Mouse (Mus musculus): ENCODE measurements around the gene Dhrs3.

The Dhrs3 gene

DNA sequence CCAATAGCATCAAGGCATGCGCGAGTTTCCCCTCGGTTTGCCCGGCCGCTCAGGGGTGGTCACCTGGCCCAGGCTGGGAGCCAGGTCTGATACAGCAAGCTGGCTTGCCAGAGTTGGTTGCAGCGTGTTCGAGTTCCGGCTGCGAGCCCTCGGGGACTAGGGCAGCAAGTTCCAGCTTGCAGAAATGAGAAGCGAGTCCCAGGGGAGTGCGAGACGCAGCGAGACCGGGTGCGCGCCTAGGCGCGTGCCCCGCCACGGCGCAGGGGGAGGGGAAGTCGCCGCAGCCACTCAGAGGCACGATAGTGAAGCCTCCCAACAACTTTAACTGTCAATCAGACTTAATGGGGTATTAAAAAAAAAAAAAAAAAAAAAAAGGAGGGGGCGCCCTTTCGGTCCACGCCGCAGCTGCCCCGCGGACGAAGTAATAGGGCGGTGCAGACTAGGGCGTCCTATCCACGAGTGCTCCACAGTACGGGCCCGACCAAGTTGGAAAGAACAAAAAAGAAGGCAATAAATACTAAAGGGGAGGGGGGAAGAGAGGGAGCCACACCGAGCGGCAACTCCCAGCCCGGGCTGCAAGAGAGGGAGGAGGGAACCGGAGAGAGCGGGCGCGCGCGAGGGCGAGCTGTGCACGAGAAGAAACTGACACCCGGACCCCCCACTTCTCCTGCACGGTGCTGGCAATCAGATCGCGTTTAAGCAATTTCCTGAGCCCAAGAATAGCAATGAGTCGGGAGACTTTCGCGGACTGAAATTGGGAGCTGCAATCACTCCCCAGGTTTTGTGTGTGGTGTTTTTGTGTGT, at the start of gene Dhrs3:
Gene Dhrs3, plus strand, starts transcription at position 695 of the 804 bp plus-strand sequence.
- peak; percentile 96 for DNase-seq (ENCODE audit: low read depth)

DNA sequence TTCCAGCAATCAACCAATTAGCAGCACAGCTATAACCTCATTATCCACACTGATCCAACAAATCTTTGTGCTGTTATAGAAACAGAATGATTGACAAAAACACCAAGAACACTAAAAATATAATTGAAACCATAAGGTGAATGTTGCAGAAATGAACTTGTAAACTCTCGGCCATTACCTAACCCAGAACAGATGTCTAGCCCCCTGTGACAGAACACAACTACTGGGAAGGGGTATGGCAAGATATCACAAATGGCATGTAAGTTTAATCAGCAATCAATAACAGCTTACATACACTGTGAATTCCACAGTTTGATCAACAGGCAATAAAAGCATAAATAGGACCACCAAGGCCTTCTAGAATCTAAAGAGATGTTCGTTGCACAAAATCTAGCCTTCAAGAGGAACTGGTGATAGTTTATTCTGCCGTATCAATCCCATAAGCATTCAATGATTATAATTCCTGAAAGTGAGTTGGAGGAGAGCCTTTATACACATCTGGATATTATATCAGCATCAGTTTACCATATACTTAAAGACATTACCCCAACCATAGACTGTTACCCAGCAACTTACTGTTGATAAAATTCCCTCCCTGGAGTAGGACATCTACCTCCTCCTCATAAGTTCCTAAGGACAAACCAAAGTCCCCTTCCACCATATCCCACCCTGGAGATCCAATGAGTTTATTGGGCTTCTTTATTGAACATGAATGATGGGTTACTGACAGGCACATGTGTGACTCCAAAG, 30.7 kb upstream of the Dhrs3 start:
- no peak for DNase-seq (ENCODE audit: low read depth)

DNA sequence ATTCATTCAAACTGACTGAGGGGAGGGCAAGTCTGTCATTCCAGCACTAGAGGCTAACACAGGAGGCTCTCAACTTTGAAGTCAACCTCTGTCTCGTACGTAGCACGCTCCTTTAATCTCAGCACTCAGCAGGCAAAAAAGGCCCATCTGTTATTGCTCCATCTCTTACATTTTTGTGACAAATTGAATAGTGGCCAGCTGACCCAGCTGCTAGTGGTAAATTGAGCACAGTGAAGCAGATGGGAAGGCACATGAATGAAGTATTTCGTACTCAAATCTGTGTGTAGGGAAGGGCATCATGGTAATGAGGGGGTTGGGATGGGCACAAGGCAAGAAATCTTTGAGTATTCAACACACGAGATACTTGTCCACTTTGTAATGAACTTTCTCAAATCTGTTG, 24.7 kb upstream of the Dhrs3 start:
- no peak for DNase-seq (ENCODE audit: low read depth)

DNA sequence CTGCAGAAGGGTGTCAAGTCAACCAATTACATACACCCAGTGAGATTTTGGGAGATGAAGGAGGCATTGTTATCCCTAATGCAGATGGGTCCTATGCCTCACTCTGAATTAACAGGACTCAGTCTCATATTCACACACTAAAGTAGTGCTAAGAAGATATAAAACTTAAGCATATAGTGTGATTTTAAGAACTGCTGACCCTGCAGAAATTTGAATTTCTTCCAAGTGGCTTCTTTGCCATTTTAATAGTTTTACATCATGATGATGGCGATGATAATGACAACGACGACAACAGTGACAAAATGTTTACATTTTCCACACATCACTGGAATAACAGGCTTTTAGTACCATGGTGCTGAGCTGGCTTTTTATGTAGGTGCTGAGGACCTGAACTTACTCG, 24.0 kb upstream of the Dhrs3 start:
- DNase-seq (ENCODE audit: low read depth) = no peak

DNA sequence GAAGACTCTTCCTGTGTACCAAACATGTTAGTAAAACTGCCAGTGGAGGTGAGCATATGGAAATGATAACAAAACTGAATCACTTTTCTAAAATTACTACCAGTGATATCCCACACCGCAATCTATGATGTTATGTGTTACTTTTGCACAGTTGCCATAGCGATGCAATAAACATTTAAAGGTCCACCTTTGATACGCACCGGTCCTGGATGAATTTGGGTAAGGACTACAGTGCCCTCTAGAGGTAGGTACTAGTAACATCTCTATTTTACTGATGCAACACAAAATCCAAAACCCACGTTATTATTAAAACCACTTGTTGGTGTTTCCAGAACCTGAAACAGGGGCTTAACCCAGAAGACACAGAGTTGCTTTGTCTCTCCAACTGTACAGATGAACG, 19.7 kb upstream of the Dhrs3 start:
- DNase-seq (ENCODE audit: low read depth) = peak; percentile 65

DNA sequence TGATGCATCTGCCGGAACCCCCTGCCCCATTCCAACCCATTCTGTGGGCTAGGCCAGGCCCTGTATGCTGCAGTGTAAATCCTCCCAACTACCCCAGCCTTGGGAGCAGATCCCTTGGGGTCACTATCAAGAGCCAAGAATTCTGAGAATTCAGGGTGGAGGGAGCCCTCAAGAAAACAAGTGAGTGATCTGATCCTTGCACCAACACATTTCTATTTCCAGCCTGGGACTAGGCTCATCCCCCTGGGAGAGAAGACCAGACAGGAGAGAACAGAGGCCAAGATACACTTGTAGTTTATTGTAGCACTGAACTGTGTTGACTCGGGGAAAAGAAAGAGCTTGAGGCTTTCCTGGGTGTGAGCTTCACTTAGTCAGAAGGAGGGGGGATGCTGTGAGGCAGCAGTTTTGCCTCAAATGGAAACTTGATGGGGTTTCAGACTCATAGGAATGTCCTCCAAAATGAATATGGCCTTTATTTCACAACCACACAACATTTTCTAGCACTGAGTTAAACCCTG, 17.0 kb upstream of the Dhrs3 start:
- no peak for DNase-seq (ENCODE audit: low read depth)

DNA sequence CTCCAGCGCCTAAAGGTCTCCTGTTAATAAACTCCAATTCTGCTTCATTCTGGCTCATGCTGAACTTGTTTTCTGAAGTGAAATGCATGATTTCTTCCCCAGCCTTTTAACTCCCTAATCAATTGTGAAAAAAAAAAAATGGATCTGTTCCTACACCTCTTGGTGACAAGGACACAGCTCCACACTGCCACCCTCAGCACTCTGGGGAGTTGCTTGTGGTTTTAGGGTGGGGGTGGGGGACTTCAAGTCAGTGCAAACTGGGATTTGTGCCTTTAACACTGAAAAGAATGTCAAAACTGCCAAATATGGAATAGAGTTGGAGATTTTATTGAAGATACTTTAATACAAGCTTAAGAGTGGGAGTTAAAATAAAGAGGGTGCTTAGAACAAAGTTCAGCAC, 13.1 kb upstream of the Dhrs3 start:
- DNase-seq (ENCODE audit: low read depth) = no peak

DNA sequence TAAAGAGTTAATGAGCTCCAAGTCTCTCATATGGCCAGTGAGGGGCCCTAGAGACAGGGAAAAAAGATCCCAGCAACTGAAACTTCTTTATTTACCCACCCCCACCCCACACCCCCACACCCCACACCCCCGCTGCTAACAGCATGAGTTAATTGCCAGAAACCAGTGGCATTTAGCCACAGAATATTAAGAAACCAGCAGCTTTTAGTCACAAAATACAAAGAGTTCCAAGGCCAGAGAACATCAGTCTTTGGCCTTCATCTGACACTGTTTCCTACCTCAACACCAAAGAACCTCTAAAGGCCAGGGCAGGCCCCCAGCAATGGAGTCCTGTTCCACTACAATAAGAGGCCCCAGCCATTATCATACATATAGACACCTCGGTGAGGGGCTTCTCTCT, 11.3 kb upstream of the Dhrs3 start:
- no peak for DNase-seq (ENCODE audit: low read depth)

DNA sequence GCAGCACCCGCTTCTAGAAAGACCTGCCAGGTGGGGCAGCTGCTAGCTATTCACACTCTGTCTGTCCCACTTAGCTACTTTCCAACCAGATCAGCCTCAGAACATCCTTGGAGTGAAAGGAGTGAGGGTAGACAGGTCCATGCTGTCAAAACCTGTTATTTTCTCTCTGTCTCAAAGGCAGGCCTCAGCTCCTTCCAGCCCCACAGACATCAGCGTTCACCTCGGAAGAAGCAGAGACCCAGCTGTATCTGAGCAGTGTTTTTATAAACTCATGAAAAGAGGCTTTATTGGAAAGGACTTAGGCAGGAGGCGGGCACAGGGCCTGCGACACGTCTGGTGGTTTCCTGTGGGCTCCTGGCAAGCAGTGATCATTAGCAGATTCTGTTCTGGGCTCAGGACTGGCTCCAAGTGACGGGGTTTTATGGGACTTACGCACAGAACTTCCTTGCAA, 9.7 kb upstream of the Dhrs3 start:
- DNase-seq (ENCODE audit: low read depth) = peak; percentile 36

DNA sequence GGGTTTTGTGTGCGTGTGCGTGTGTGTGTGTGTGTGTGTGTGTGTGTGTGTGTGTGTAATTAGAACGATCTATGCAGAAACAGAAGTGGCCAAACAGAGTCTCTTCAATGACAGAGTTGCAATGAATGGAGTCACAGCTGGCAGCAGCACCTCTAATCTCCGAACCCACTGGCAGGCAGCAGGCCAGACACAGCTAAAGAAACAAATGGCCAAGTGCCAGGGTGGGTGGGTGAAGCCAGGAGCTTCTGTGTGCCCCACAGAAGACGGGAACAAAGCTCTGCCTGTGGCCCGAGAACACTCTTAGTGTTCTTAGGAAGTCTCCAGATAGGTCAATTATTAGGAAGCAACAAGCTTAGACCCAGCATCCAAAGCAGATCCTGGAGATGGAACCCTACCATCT, 6.2 kb upstream of the Dhrs3 start:
- DNase-seq (ENCODE audit: low read depth) = no peak

DNA sequence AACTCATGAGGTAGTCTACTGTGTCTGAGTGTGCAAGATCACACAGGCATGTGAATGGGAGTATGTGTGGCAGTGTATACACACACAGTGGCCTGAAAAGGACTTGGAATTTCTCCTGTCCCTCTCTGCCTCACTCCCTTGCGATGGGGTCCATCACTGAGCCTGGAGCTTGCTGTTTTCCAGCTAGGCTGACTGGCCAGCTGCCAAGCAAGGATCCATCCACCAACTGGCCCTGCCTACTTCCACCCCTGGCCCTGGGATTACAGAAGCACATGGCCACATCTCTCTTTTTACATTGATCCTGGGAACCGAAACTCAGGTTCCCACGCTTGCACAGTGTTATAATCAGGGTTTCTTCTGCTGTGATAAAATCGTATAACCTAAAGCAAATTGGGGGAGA, 3.9 kb upstream of the Dhrs3 start:
- DNase-seq (ENCODE audit: low read depth) = no peak

DNA sequence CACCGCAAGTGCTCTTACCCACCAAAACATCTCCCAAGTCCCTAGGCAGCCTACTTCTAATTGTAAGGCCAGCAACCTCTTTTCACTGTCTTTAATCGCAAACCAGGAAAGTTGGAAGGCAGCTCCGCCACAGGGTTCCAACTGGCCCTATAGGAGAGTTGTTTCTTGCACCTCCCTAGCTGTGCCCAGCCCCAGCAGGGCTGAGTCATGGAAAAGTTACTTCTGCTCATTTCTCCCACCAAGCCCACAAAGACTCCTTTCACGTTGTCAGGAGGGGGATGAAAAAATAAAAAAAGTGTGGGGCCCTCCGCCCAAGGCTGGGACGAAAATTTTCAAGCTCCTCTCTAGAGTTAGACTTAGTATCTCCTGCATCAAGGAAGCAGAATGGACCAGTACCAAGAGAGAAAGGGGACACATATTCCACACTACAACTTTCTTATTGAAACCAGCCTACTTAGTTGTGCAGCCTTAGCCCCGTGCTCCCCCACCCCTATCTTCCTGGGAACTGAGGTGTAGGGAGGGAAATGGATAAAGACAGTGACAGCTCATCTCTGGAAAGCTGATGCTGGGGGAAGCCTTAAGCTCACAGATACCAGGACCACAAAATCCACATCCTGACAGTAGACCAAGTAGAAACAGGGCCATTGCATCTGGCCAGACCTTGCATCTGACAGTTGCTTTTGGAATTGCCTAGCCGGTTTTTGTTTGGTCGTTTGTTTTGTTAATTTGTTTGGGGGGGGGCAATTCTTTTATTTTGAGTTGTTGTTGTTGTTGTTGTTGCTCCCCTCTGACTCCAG, 2.9 kb upstream of the Dhrs3 start:
- peak; percentile 71 for DNase-seq (ENCODE audit: low read depth)

DNA sequence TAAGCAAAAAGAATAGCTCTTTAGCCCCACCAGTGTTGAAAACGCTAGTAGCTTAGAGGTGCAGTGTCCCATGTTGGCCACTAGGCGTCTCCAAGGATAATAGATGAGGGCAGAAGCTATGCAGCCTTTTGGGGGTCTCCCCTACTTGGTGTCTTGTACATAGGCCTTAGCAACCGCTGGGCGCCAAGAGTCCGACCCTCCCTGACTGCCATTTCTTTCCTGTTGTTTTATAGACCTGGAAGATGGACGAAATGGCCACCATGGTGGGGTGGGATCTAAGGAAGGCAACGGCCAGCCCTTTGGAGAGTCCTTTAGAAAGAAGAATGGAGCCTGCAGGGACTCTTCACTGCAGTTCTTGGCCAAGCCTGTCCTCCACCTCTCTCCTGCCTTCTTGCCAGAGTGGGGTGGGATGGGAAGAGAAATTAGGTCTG, 1.9 kb upstream of the Dhrs3 start:
- peak; percentile 85 for DNase-seq (ENCODE audit: low read depth)

DNA sequence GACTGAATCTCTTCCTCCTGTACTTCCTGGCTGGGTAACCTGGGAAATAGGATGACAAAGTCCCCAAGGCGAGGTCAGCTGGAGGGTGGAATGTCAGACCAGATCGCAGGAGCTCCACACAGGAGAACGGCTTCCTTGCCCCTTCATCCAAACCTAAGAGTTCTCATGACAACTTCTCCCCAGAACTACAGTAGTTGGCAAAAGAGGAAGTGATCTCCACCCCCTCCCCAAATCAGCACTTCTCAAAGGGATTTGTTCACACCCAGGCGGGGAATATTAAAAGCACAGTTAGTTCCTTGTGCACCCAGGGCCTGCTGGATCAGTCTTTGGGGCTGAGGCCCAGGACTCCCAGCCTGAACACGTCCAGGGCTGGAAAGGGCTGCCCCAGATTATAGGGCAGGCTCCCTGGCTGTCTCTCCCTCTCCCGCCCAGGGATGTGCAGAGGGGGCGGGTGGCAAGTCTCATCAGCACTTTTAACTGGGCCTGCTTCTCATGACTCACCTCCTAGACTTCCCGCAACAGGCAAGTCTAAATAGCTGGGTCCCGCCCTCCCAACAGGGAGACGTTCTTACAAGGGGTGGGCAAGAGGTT, 1.4 kb upstream of the Dhrs3 start:
- DNase-seq (ENCODE audit: low read depth) = peak; percentile 93

DNA sequence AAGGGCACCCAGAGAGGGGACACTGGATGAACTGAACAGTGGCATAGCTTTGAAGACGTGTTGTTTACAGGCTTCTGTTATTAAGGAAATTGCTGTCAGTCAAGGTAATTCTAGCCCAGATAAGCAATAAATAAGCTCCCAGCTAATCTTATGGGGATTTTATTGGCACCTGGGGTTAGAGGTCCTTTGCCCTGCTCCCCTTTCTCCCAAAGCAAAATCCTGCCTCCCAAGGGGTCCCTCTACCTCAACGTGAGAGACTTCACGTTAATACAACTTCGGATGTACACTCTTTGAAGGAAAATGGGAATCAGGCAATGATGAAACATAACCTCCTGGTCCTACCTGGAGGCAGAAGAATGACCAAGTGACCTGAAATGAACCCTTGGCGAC, 889 bp upstream of the Dhrs3 start:
- no peak for DNase-seq (ENCODE audit: low read depth)

DNA sequence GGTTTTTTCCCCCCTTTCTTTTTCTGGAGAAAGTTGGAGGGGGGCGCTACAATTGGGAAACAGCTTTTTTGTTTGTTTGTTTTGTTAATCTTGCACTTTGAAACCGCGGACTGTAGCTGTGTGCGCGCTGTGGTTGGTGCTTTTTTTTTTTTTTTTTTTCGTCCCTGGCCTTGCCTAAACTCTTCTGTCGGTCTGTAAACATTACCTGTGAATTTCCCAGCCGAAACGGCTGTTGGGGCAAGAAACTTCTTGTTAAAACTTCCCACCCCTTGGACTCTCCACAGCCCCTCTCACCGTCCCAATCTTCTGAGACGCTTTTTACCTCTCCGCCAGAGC, 278 bp downstream of the Dhrs3 start:
- no peak for DNase-seq (ENCODE audit: low read depth)

DNA sequence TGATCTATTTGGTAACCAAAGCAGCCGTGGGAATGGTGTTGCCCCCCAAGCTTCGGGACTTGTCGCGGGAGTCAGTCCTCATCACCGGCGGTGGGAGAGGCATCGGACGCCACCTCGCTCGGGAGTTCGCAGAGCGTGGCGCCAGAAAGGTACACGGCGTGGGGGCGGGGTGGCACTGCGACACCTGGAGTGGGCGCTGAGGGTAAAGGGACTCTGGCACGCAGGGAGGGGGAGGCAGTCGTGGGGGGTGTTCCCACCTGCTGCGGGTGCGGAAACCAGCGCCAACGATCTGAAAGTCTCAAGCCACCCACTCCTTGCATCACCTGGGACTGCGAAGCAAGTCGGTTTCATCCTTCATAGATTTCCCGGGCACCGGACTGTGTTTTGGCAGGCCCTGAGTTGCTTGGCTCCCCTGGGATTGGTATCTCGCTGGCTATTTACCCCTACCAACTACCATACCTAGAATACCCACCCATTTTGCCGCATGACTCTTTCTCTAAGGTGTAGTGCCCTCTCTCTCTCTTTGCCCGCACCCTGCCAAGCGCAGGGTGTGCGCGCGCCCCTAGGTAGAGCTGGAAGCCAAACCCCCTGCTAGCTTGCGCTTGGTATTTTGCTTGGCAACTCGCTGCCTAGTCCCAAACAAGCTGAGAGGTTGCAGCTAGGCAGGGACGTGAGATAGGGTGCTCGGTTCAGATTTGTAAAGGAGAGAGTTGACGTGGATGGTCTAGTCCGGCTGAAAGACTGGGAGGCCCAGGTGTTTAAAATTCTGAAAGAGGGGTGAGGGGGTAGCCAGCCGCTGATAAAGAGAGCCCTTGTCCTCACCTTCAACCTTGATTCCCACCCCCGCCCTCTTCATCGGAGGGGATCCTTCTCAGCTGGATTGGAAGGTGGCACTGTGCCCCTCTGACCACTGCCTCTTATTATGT, 1.2 kb downstream of the Dhrs3 start:
- DNase-seq (ENCODE audit: low read depth) = peak; percentile 57

DNA sequence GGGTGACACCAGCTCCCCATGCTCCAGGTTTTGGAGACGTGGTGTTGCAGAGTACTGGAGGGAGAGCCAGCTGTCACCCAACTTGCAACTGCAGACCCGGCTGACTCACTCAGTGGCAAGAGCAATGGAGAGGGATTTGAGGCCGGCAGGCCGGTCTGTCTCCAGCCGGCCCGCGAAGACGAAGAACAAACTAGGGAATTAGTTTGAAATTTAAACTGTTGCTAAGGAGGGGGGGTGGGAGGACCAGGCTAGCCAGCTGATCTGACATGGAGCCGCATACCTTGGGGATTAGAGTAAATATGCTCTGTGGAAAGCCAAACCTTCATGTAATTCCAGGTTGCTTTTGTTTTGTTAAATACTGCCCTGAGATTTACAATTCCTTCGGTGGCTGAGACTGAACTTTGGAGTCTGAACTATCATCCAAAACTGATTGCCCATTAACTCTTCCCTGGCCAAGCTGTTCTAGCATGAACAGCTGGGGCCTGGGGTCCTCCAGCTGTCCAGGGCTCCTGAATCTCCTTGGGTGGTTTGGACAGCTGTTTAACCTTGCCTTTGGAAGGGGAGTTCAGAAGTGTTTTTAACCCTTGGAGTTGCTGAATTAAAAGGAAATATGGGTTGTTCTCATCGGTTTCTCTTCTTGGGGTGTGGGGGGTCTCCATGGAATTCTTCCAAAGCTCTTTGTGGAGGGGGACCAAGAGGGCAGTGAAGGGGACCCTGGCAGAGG, 2.0 kb downstream of the Dhrs3 start:
- DNase-seq (ENCODE audit: low read depth) = peak; percentile 65

DNA sequence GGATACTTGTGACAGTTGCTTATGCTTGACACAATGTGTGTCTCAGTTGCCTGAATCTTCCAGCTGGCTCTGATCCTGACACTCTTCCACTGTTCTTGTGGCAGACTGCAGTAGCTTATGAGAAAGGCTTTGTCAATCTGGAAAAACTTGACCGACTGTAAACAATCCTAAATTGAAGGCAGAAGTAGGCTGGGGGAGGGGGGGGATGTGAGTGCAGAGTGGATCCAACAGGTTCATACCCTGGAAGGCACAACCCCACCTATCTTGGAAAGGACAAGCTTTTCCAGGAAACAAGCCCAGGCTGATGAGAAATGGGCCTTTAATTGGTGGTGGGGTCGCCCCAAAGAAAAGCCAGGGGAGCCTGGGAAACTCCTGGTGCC, 2.6 kb downstream of the Dhrs3 start:
- no peak for DNase-seq (ENCODE audit: low read depth)

DNA sequence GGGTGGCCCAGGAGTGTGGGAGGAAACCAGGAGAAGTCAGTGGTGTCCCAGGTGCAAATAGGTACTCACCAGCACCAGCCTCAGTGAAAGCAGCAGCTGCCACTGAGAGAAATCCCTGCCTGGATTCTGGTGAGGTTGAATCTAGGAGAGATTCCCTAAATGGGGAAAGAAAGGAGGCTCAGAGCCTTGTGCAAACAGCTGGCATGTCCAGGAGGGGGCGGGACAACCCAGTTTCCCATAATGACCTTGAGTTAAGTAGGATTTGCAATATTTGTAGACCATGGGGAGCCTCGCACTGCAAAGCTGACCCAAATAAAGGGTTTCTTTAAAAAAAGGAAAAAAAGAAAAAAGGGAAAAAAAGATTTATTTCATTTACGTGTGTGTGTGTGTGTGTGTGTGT, 3.7 kb downstream of the Dhrs3 start:
- DNase-seq (ENCODE audit: low read depth) = peak; percentile 59
